Mouse (Mus musculus) kidney, adult 2 months (tissue): ENCODE results near the gene Id3.

Experiments
- CTCF ChIP-seq: fragments of 200-500 bp; conservative IDR thresholded peaks from 2 replicates; pipeline ENCODE4 v1.5.1; 2011; ENCODE audit warnings: low read depth, mild to moderate bottlenecking, control low read depth, low read length, moderate library complexity, mixed read lengths; ENCODE audit not compliant: insufficient read depth, insufficient read length
- POLR2A ChIP-seq: fragments of 200-500 bp; IDR thresholded peaks from one replicate; pipeline ENCODE4 v1.6.1; 2011; ENCODE audit warnings: low read depth, low read length, control low read depth

DNA sequence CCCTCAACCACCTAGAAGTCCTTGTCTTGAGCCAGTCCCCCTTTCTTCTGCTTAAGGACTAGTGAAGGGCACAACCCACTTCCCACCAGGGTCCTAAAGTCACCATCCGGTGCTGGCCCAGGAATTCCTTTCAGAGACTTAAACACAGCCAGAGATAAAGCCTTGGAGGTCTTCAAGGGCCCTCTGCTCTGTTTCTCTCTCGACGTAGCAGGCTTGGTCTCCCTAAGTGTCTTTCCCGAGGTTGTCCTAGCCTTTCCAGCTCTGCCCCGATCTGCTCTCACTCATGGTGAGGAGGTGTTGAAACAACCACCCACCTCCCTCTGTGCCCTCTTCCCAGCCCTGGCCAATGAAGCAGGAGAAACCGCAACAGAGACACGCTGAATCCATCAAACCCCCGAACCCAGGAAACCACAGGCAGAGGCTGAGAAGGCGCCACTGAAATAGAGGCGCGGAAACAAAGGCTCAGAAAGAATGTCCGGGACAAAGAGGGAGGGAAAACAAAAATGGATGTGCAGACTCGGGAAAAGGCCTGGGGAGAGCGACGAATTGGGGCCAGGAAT is 8.8 kb upstream of the Id3 start:
- TF ChIP-seq POLR2A = no peak
- no peak for TF ChIP-seq CTCF
